Mouse (Mus musculus) gastrocnemius, adult 18-20 months (tissue): Measurements from ENCODE around the gene Sh3rf1. TPM values are rescaled to one million over a fixed set of nuclear protein-coding genes. Genes with fewer than 3 reads are reported as not detected.

Experiments used
- DNase-seq: peaks from one replicate; pipeline ENCODE4 v3.0.0; 2021; ENCODE audit warnings: low spot score
- total RNA-seq, 2 experiments: library from RNA; stranded (reverse); gene quantifications; 2 replicates each; pipeline ENCODE4 v1.2.3; 2021

Gene Sh3rf1
- total RNA-seq, 2 experiments from 2014 or later: 1.0 to 2.8 TPM

- DNase-seq: no peak
These were observed 36.9 kb downstream of the Sh3rf1 start for GRCm38 (mm10) chr8:61260530-61260929.

- no peak for DNase-seq
These were observed 37.7 kb downstream of the Sh3rf1 start for GRCm38 (mm10) chr8:61261374-61261773.

- no peak for DNase-seq
These were observed 40.0 kb downstream of the Sh3rf1 start for GRCm38 (mm10) chr8:61263691-61264090.

GRCm38 (mm10) chr8:61264881-61265280 lies 41.2 kb downstream of the Sh3rf1 start:
- DNase-seq: no peak

- peak; percentile 33 for DNase-seq
These were observed 41.7 kb downstream of the Sh3rf1 start for GRCm38 (mm10) chr8:61265390-61265789.

- DNase-seq: no peak
These were observed 43.4 kb downstream of the Sh3rf1 start for GRCm38 (mm10) chr8:61267061-61267460.

- no peak for DNase-seq
These were observed 44.0 kb downstream of the Sh3rf1 start for GRCm38 (mm10) chr8:61267692-61268091.

- no peak for DNase-seq
These were observed 44.7 kb downstream of the Sh3rf1 start for GRCm38 (mm10) chr8:61268233-61268916.

- DNase-seq: no peak
These were observed 46.3 kb downstream of the Sh3rf1 start for GRCm38 (mm10) chr8:61270016-61270415.

- DNase-seq: no peak
These were observed 46.9 kb downstream of the Sh3rf1 start for GRCm38 (mm10) chr8:61270541-61270940.

- DNase-seq: no peak
These were observed 47.3 kb downstream of the Sh3rf1 start for GRCm38 (mm10) chr8:61270961-61271360.

- DNase-seq: no peak
These were observed 49.2 kb downstream of the Sh3rf1 start for GRCm38 (mm10) chr8:61272838-61273237.

- no peak for DNase-seq
These were observed 49.9 kb downstream of the Sh3rf1 start for GRCm38 (mm10) chr8:61273307-61274221.

- DNase-seq: no peak
These were observed 51.2 kb downstream of the Sh3rf1 start for GRCm38 (mm10) chr8:61274602-61275462.

GRCm38 (mm10) chr8:61275463-61276356 lies 52.0 kb downstream of the Sh3rf1 start:
- DNase-seq: no peak

GRCm38 (mm10) chr8:61276397-61276796 lies 52.7 kb downstream of the Sh3rf1 start:
- no peak for DNase-seq

GRCm38 (mm10) chr8:61279030-61279429 lies 55.4 kb downstream of the Sh3rf1 start:
- no peak for DNase-seq

GRCm38 (mm10) chr8:61282303-61283168 lies 58.9 kb downstream of the Sh3rf1 start:
- DNase-seq: no peak
